Mouse (Mus musculus): ENCODE measurements at regions not wholly inside any gene's neighbourhood (a gene's known extent, or its start where the extent isn't known, plus 50 kb on each side); places are given as distances from the start of the nearest gene placed in this dataset.

GRCm38 (mm10) chr3:20819586-20819985 lies 452.6 kb upstream of the Agtr1b start:
- 69% methylated on average over 1 of the region's 1 CpGs for WGBS
- Histone ChIP-seq H3K27ac (ENCODE audit: low read length) (no peak overlapping the region), H3K9me3 (replicated peaks; ENCODE audit: control insufficient read depth, low read length) (no peaks in the 10 kb centered on the region), H3K9ac (ENCODE audit: low read length) (no peak overlapping the region), H3K36me3 (ENCODE audit: control insufficient read depth, insufficient read depth) (no peaks in the 10 kb centered on the region), H3K4me3 (ENCODE audit: low read length) (no peak overlapping the region), H3K4me2 (ENCODE audit: low read depth, low read length) (no peak overlapping the region), H3K4me1 (ENCODE audit: control insufficient read depth, insufficient read depth, low read length) (no peaks in the 10 kb centered on the region), H3K27me3 (ENCODE audit: control insufficient read depth, insufficient read depth, low read length) (no peaks in the 10 kb centered on the region)
- ATAC-seq (replicated peaks; ENCODE audit: extremely low read depth, insufficient read depth, low FRiP score) = no peak

- Histone ChIP-seq H3K36me3 (ENCODE audit: control insufficient read depth, insufficient read depth) (no peaks in the 10 kb centered on the region), H3K4me1 (ENCODE audit: control insufficient read depth, insufficient read depth, low read length) (no peaks in the 10 kb centered on the region), H3K27me3 (ENCODE audit: control insufficient read depth, insufficient read depth, low read length) (no peaks in the 10 kb centered on the region), H3K4me3 (ENCODE audit: low read length) (no peak overlapping the region), H3K4me2 (ENCODE audit: low read depth, low read length) (no peak overlapping the region), H3K9ac (ENCODE audit: low read length) (no peak overlapping the region), H3K9me3 (replicated peaks; ENCODE audit: control insufficient read depth, low read length) (no peaks in the 10 kb centered on the region), H3K27ac (ENCODE audit: low read length) (no peak overlapping the region)
- 50% methylated on average over 1 of the region's 1 CpGs for WGBS
- ATAC-seq (replicated peaks; ENCODE audit: extremely low read depth, insufficient read depth, low FRiP score) = no peak
Observed at GRCm38 (mm10) chr3:20816613-20817012, 449.6 kb upstream of the Agtr1b start.

GRCm38 (mm10) chr3:20794256-20794655 lies 427.3 kb upstream of the Agtr1b start:
- H3K9me3 ChIP-seq (replicated peaks; ENCODE audit: control insufficient read depth, low read length) = no peaks in the 10 kb centered on the region
- no peak overlapping the region for H3K4me2 ChIP-seq (ENCODE audit: low read depth, low read length)
- H3K27me3 ChIP-seq (ENCODE audit: control insufficient read depth, insufficient read depth, low read length) = no peaks in the 10 kb centered on the region
- WGBS = 50% methylated on average over 1 of the region's 1 CpGs
- no peaks in the 10 kb centered on the region for H3K36me3 ChIP-seq (ENCODE audit: control insufficient read depth, insufficient read depth)
- H3K4me1 ChIP-seq (ENCODE audit: control insufficient read depth, insufficient read depth, low read length) = no peaks in the 10 kb centered on the region
- H3K27ac ChIP-seq (ENCODE audit: low read length) = no peak overlapping the region
- ATAC-seq (replicated peaks; ENCODE audit: extremely low read depth, insufficient read depth, low FRiP score) = no peak
- H3K9ac ChIP-seq (ENCODE audit: low read length) = no peak overlapping the region
- H3K4me3 ChIP-seq (ENCODE audit: low read length) = no peak overlapping the region

- no peaks in the 10 kb centered on the region for H3K9me3 ChIP-seq (replicated peaks; ENCODE audit: control insufficient read depth, low read length)
- no peak overlapping the region for H3K4me3 ChIP-seq (ENCODE audit: low read length)
- no peaks in the 10 kb centered on the region for H3K4me1 ChIP-seq (ENCODE audit: control insufficient read depth, insufficient read depth, low read length)
- H3K27ac ChIP-seq (ENCODE audit: low read length) = no peak overlapping the region
- H3K4me2 ChIP-seq (ENCODE audit: low read depth, low read length) = no peak overlapping the region
- H3K27me3 ChIP-seq (ENCODE audit: control insufficient read depth, insufficient read depth, low read length) = no peaks in the 10 kb centered on the region
- H3K36me3 ChIP-seq (ENCODE audit: control insufficient read depth, insufficient read depth) = no peaks in the 10 kb centered on the region
- no peak overlapping the region for H3K9ac ChIP-seq (ENCODE audit: low read length)
- ATAC-seq (replicated peaks; ENCODE audit: extremely low read depth, insufficient read depth, low FRiP score) = no peak
- WGBS = 61% methylated on average over 1 of the region's 1 CpGs
Observed at GRCm38 (mm10) chr3:20792503-20792902, 425.5 kb upstream of the Agtr1b start.

- no peak for ATAC-seq (replicated peaks; ENCODE audit: extremely low read depth, insufficient read depth, low FRiP score)
Observed at GRCm38 (mm10) chr3:20777883-20778282, 410.9 kb upstream of the Agtr1b start.

GRCm38 (mm10) chr3:20776964-20777304 lies 410.0 kb upstream of the Agtr1b start:
- H3K4me1 ChIP-seq (ENCODE audit: control insufficient read depth, insufficient read depth, low read length) = no peaks in the 10 kb centered on the region
- WGBS = 79% methylated on average over 2 of the region's 2 CpGs

More at GRCm38 (mm10) chr3:20777883-20778282, 410.9 kb upstream of the Agtr1b start:
- no peaks in the 10 kb centered on the region for H3K4me1 ChIP-seq (ENCODE audit: control insufficient read depth, insufficient read depth, low read length)
- H3K36me3 ChIP-seq (ENCODE audit: control insufficient read depth, insufficient read depth) = no peaks in the 10 kb centered on the region
- no peak overlapping the region for H3K9ac ChIP-seq (ENCODE audit: low read length)
- H3K9me3 ChIP-seq (replicated peaks; ENCODE audit: control insufficient read depth, low read length) = no peaks in the 10 kb centered on the region
- H3K27me3 ChIP-seq (ENCODE audit: control insufficient read depth, insufficient read depth, low read length) = no peaks in the 10 kb centered on the region
- no peak overlapping the region for H3K27ac ChIP-seq (ENCODE audit: low read length)
- no peak overlapping the region for H3K4me3 ChIP-seq (ENCODE audit: low read length)
- H3K4me2 ChIP-seq (ENCODE audit: low read depth, low read length) = no peak overlapping the region

GRCm38 (mm10) chr3:20776128-20776963 lies 409.4 kb upstream of the Agtr1b start:
- no peak for ATAC-seq (replicated peaks; ENCODE audit: extremely low read depth, insufficient read depth, low FRiP score)
- no peaks in the 10 kb centered on the region for H3K9me3 ChIP-seq (replicated peaks; ENCODE audit: control insufficient read depth, low read length)
- no peak overlapping the region for H3K4me3 ChIP-seq (ENCODE audit: low read length)
- H3K27ac ChIP-seq (ENCODE audit: low read length) = no peak overlapping the region
- H3K36me3 ChIP-seq (ENCODE audit: control insufficient read depth, insufficient read depth) = no peaks in the 10 kb centered on the region
- H3K27me3 ChIP-seq (ENCODE audit: control insufficient read depth, insufficient read depth, low read length) = no peaks in the 10 kb centered on the region
- H3K4me1 ChIP-seq (ENCODE audit: control insufficient read depth, insufficient read depth, low read length) = no peaks in the 10 kb centered on the region
- H3K9ac ChIP-seq (ENCODE audit: low read length) = no peak overlapping the region
- 82% methylated on average over 4 of the region's 4 CpGs for WGBS
- H3K4me2 ChIP-seq (ENCODE audit: low read depth, low read length) = no peak overlapping the region

More at GRCm38 (mm10) chr3:20776964-20777304, 410.0 kb upstream of the Agtr1b start:
- Histone ChIP-seq H3K4me2 (ENCODE audit: low read depth, low read length) (no peak overlapping the region), H3K9me3 (replicated peaks; ENCODE audit: control insufficient read depth, low read length) (no peaks in the 10 kb centered on the region), H3K4me3 (ENCODE audit: low read length) (no peak overlapping the region), H3K27ac (ENCODE audit: low read length) (no peak overlapping the region), H3K9ac (ENCODE audit: low read length) (no peak overlapping the region), H3K27me3 (ENCODE audit: control insufficient read depth, insufficient read depth, low read length) (no peaks in the 10 kb centered on the region), H3K36me3 (ENCODE audit: control insufficient read depth, insufficient read depth) (no peaks in the 10 kb centered on the region)
- ATAC-seq (replicated peaks; ENCODE audit: extremely low read depth, insufficient read depth, low FRiP score) = no peak

GRCm38 (mm10) chr3:20734302-20734701 lies 367.3 kb upstream of the Agtr1b start:
- no peak overlapping the region for H3K27ac ChIP-seq (ENCODE audit: low read length)
- no peak overlapping the region for H3K9ac ChIP-seq (ENCODE audit: low read length)
- no peak overlapping the region for H3K4me3 ChIP-seq (ENCODE audit: low read length)
- H3K4me2 ChIP-seq (ENCODE audit: low read depth, low read length) = no peak overlapping the region
- ATAC-seq (replicated peaks; ENCODE audit: extremely low read depth, insufficient read depth, low FRiP score) = no peak
- H3K4me1 ChIP-seq (ENCODE audit: control insufficient read depth, insufficient read depth, low read length) = no peaks in the 10 kb centered on the region
- no peaks in the 10 kb centered on the region for H3K9me3 ChIP-seq (replicated peaks; ENCODE audit: control insufficient read depth, low read length)
- no peaks in the 10 kb centered on the region for H3K27me3 ChIP-seq (ENCODE audit: control insufficient read depth, insufficient read depth, low read length)
- no peaks in the 10 kb centered on the region for H3K36me3 ChIP-seq (ENCODE audit: control insufficient read depth, insufficient read depth)
- 36% methylated on average over 3 of the region's 3 CpGs for WGBS

- Histone ChIP-seq H3K4me3 (ENCODE audit: low read length) (no peak overlapping the region), H3K27me3 (ENCODE audit: control insufficient read depth, insufficient read depth, low read length) (no peaks in the 10 kb centered on the region), H3K9ac (ENCODE audit: low read length) (no peak overlapping the region), H3K36me3 (ENCODE audit: control insufficient read depth, insufficient read depth) (no peaks in the 10 kb centered on the region), H3K4me1 (ENCODE audit: control insufficient read depth, insufficient read depth, low read length) (no peaks in the 10 kb centered on the region), H3K9me3 (replicated peaks; ENCODE audit: control insufficient read depth, low read length) (no peaks in the 10 kb centered on the region), H3K4me2 (ENCODE audit: low read depth, low read length) (no peak overlapping the region), H3K27ac (ENCODE audit: low read length) (no peak overlapping the region)
- no peak for ATAC-seq (replicated peaks; ENCODE audit: extremely low read depth, insufficient read depth, low FRiP score)
Observed at GRCm38 (mm10) chr3:20732005-20732404, 365.0 kb upstream of the Agtr1b start.

All from heart, embryonic 16.5 days (tissue).